Mouse (Mus musculus): ENCODE data around the gene Slc27a3. TPM values are rescaled to one million over a fixed set of nuclear protein-coding genes. Genes with fewer than 3 reads are reported as not detected.
"Not testable (repeated sequence)": the region's sequence is repeated elsewhere in the genome, so short reads cannot be mapped to it uniquely, and the experiment has no call there.

Gene Slc27a3
- total RNA-seq, 2 experiments from 2014 or later = 0.54 to 1.00 TPM

DNA sequence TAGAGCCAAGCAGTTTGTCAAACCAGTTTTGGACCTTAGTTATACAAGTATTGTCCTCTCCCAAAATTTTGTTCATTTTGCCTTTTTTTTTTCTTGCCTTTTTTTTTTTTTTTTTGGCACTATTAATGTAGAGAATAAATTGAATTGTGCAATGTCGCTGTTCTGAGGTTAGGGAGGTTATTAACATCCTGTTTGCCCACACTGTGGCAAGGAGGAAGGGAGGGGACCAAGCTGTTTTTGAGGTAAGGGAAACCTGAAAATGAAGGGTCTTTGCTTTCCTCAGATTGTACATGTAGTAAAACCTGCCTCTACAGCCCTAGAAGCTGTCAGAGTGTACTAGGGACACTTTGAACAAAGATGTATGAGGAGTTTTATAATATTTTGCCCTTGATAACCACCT, 30.5 kb downstream of the Slc27a3 start:
- intact Hi-C loops (cut with DNase I) = no loop called here
- no peak for DNase-seq

DNA sequence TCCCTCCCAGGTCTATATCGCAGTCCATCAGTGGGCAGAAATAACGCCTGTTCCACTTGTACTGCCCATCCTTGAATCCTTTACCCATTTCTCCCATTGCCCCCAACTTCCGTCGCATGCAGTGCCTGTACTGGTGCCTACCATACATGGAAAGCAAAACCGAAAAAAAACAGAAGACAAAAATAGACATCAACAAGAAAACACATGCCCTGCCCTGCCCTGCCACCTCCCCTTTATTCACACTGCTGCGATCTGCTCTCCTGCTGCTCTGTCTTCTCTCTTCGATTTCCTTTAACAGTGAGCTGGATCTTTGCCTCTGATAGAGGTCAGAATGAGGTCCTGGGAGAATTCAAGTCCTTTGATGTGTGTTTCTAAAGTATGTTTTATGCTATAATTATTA, 31.8 kb downstream of the Slc27a3 start:
- no peak for DNase-seq

DNA sequence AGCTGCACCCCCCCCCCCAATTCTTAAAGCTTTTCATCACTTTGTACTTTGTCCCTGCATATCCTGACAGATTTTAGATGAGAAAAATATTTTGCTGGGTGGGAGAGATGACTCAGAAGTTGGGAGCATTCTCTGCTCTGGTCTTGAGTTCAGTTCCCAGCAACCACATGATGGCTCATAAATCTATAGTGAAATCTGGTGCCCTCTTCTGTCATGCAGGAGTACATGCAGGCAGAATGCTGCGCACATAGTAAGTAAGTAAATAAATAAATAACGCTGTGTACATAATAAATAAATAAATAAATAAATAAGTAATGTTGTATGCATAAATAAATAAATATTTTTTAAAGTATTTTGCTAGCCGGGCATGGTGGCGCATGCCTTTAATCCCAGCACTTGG, 41.9 kb downstream of the Slc27a3 start:
- no peak for DNase-seq
- intact Hi-C loops (cut with DNase I) = no loop called here

More for the DNA sequence above, 31.8 kb downstream of the Slc27a3 start:
- intact Hi-C loops (cut with DNase I) = no loop called here

DNA sequence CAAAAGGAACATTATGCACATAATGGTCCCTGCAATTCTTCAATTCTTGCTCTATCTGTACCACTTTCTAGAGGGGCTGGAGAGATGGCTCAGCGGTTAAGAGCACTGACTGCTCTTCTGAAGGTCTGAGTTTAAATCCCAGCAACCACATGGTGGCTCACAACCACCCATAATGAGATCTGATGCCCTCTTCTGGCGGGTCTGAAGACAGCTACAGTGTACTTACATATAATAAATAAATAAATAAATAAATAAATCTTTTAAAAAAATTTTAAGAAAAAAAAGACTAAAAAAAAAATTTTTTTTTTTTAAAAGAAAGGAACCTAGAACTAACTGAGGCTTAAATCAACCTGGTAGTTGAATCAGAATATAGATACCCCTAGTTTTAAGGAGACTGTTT, 46.9 kb downstream of the Slc27a3 start:
- DNase-seq; intact Hi-C loops (cut with DNase I): not testable (repeated sequence)

DNA sequence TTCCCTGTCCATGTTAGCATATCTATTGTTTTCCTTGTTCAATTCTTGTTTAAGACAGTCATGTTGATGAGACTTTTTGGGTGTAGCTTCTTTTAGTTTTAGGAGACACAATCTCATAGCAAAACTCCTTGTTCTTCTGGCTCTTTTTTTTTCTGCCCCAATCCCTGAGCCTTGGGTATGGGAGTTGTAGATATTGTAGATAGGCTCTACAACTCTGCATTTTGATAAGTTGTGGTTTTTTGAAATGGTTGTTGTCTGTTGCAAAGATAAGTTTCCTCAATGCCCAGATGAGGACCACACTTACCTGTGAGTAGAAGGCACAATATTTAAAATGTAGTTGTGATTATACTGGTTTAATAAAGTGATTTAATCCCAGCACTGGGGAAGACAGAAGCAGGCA, 49.6 kb downstream of the Slc27a3 start:
- DNase-seq = no peak
- intact Hi-C loops (cut with DNase I) = no loop called here

DNA sequence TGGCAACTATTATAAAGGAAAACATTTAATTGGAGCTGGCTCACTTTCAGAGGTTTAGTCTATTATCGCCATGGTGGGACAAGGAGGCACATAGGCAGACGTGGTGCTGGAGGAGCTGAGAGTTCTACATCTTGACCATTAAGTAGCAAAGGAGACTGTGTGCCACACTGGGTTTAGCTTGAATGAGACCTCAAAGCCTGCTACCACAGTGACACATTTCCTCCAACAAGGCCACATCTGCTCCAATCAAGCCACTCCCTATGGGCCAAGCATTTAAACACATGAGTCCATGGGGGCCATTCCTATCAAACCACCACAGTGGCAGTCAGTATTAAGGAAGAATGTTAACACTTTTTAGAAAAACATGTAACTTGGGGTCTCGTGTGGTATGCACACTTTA, 51.5 kb downstream of the Slc27a3 start:
- intact Hi-C loops (cut with DNase I) = no loop called here

DNA sequence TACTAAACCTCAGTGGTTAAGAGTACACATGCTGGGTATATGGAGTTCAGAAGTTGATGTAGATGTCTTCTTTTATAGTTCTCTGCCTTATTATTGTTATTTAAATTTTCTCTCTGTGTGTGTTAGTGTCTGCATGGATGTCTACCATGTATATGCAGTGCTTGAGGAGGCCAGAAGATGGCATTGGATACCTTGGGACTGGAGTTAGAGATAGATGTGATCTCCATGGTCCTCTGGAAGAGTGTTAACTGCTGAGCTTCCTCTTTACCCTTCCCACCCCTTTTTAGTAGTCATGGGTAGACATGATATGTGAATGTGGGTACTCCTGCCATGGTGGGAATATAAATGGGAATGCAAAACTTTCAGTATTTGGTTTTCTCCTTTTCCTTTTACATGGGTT, 54.2 kb downstream of the Slc27a3 start:
- intact Hi-C loops (cut with DNase I) = no loop called here
- DNase-seq = no peak

More for the DNA sequence above, 51.5 kb downstream of the Slc27a3 start:
- DNase-seq = no peak

Other genes with a start within 250 kb of the Slc27a3 start
- gene Rps27, start 176.3 kb downstream of the Slc27a3 start, total RNA-seq (2021) = 1,000 to 10,000 TPM; 1,069 to 1,145 TPM
- gene Rab13, start 176.2 kb downstream of the Slc27a3 start, total RNA-seq (2021) = 1 to 10 TPM; 6.8 to 7.5 TPM
- 10 to 100 TPM; 43.8 to 48.9 TPM for gene Jtb, start 158.3 kb downstream of the Slc27a3 start, total RNA-seq (2021)
- not detected for gene Creb3l4, start 146.4 kb downstream of the Slc27a3 start, total RNA-seq (2021)
- 10 to 100 TPM; 82.5 to 90.4 TPM for gene Slc39a1, start 141.8 kb downstream of the Slc27a3 start, total RNA-seq (2021)
- gene Crtc2, start 135.8 kb downstream of the Slc27a3 start, total RNA-seq (2021) = 10 to 100 TPM; 18.2 to 20.8 TPM
- gene Dennd4b, start 124.8 kb downstream of the Slc27a3 start, total RNA-seq (2021) = 10 to 100 TPM; 34.0 to 34.5 TPM
- gene Gatad2b, start 96.8 kb downstream of the Slc27a3 start, total RNA-seq (2021) = 10 to 100 TPM; 50.1 to 50.7 TPM
- 10 to 100 TPM; 23.7 to 27.9 TPM for gene Ints3, start 43.7 kb upstream of the Slc27a3 start, total RNA-seq (2021)
- gene Npr1, start 75.9 kb upstream of the Slc27a3 start, total RNA-seq (2021) = 10 to 100 TPM; 19.9 to 21.3 TPM
- 10 to 100 TPM; 29.6 to 32.2 TPM for gene Ilf2, start 86.2 kb upstream of the Slc27a3 start, total RNA-seq (2021)
- 10 to 100 TPM; 61.0 to 71.3 TPM for gene Snapin, start 101.1 kb upstream of the Slc27a3 start, total RNA-seq (2021)
- 100 to 1,000 TPM in 1 of 2 experiments, 10 to 100 TPM in 1; 92.7 to 106 TPM for gene Chtop, start 119.6 kb upstream of the Slc27a3 start, total RNA-seq (2021)
- 100 to 1,000 TPM; 897 to 921 TPM for gene S100a1, start 124.5 kb upstream of the Slc27a3 start, total RNA-seq (2021)
- gene S100a13, start 124.5 kb upstream of the Slc27a3 start, total RNA-seq (2021) = 10 to 100 TPM; 31.2 to 32.1 TPM
- gene S100a14, start 136.9 kb upstream of the Slc27a3 start, total RNA-seq (2021) = under 1 TPM; 0.46 to 0.53 TPM
- gene S100a16, start 147.3 kb upstream of the Slc27a3 start, total RNA-seq (2021) = 10 to 100 TPM; 64.0 to 66.5 TPM
- not detected for gene S100a3, start 170.6 kb upstream of the Slc27a3 start, total RNA-seq (2021)
- gene S100a2, start 200.3 kb upstream of the Slc27a3 start, total RNA-seq (2021) = not detected
- gene Gm42674, start 212.0 kb upstream of the Slc27a3 start, total RNA-seq (2021) = not detected
- gene S100a4, start 213.8 kb upstream of the Slc27a3 start, total RNA-seq (2021) = 10 to 100 TPM; 10.1 to 14.2 TPM
- gene S100a5, start 218.6 kb upstream of the Slc27a3 start, total RNA-seq (2021) = not detected
- 10 to 100 TPM; 71.6 to 89.7 TPM for gene S100a6, start 222.9 kb upstream of the Slc27a3 start, total RNA-seq (2021)

All from heart, postnatal 36 days (tissue).